Mouse (Mus musculus): ENCODE data around the gene Cd72.

- TF ChIP-seq EP300 (IDR thresholded peaks at IDR 0.05; ENCODE audit: insufficient read depth, low read depth, low read length) (peak; percentile 62; the same call in 1 of the 2 replicates), CTCF (IDR thresholded peaks at IDR 0.05; ENCODE audit: low read depth, low read length) (no peak)
These were observed 55.5 kb downstream of the Cd72 start for GRCm38 (mm10) chr4:43398829-43399331.

All from ES-Bruce4 (cell line).